Mouse (Mus musculus): ENCODE results near the gene Ttc30a1. TPM values are rescaled to one million over a fixed set of nuclear protein-coding genes. Genes with fewer than 3 reads are reported as not detected.
"Not testable (repeated sequence)": the region's sequence is repeated elsewhere in the genome, so short reads cannot be mapped to it uniquely, and the experiment has no call there.

Gene Ttc30a1
- polyA plus RNA-seq, 1 experiment from 2014 or later = 9.3 TPM

- no peak overlapping the region for H3K27ac ChIP-seq
- H3K36me3 ChIP-seq = no peaks in the 10 kb centered on the region
- no peak overlapping the region for H3K9ac ChIP-seq
- 59% methylated on average over 14 of the region's 14 CpGs for WGBS
- H3K4me1 ChIP-seq = peaks cover 43% of the 10 kb centered on the region
- no peak overlapping the region for H3K4me3 ChIP-seq
- no peak for ATAC-seq (ENCODE audit: low FRiP score, low read depth)
- H3K9me3 ChIP-seq = no peaks in the 10 kb centered on the region
- peaks cover 16% of the 10 kb centered on the region for H3K27me3 ChIP-seq
- no peak overlapping the region for H3K4me2 ChIP-seq (replicated peaks)
These were observed 26.1 kb downstream of the Ttc30a1 start for GRCm38 (mm10) chr2:75955709-75956108.

- no peak for ATAC-seq (ENCODE audit: low FRiP score, low read depth)
- no peak overlapping the region for H3K27ac ChIP-seq
- no peak overlapping the region for H3K9ac ChIP-seq
- no peaks in the 10 kb centered on the region for H3K36me3 ChIP-seq
- peaks cover 16% of the 10 kb centered on the region for H3K27me3 ChIP-seq
- H3K4me1 ChIP-seq = peaks cover 23% of the 10 kb centered on the region
- no peaks in the 10 kb centered on the region for H3K9me3 ChIP-seq
- H3K4me3 ChIP-seq = no peak overlapping the region
- no peak overlapping the region for H3K4me2 ChIP-seq (replicated peaks)
- WGBS = 92% methylated on average over 5 of the region's 5 CpGs
These were observed 28.4 kb downstream of the Ttc30a1 start for GRCm38 (mm10) chr2:75953320-75953719.

- ATAC-seq (ENCODE audit: low FRiP score, low read depth) = no peak
- Histone ChIP-seq H3K9me3 (no peaks in the 10 kb centered on the region), H3K4me1 (peaks cover 10% of the 10 kb centered on the region), H3K4me2 (replicated peaks) (no peak overlapping the region), H3K9ac (no peak overlapping the region), H3K4me3 (no peak overlapping the region), H3K27me3 (peaks cover 16% of the 10 kb centered on the region), H3K36me3 (no peaks in the 10 kb centered on the region), H3K27ac (no peak overlapping the region)
- WGBS = 28% methylated on average over 8 of the region's 8 CpGs
These were observed 31.1 kb downstream of the Ttc30a1 start for GRCm38 (mm10) chr2:75950685-75951084.

GRCm38 (mm10) chr2:75938117-75939063, 43.4 kb downstream of the Ttc30a1 start, which contains the start of gene Ttc30b:
Ttc30b (minus strand) TSS chr2:75938585.
- Histone ChIP-seq H3K9me3 (no peaks in the 10 kb centered on the region), H3K4me2 (replicated peaks) (peak within 1 kb of the TSS; percentile 67), H3K27me3 (no peaks in the 10 kb centered on the region), H3K27ac (peak within 1 kb of the TSS; percentile 89), H3K9ac (peak within 1 kb of the TSS; percentile 62), H3K36me3 (no peaks in the 10 kb centered on the region), H3K4me1 (peaks cover 38% of the 10 kb centered on the region), H3K4me3 (peak within 1 kb of the TSS; percentile 51)
- peak; percentile 87 for ATAC-seq (ENCODE audit: low FRiP score, low read depth)
- WGBS = 3% methylated on average over 42 of the region's 42 CpGs

GRCm38 (mm10) chr2:75937520-75938116, 44.1 kb downstream of the Ttc30a1 start:
- not testable (repeated sequence) for H3K9me3 ChIP-seq, H3K36me3 ChIP-seq, H3K27me3 ChIP-seq
- Histone ChIP-seq H3K27ac (peak overlapping the region; percentile 89; the same call in 1 of the 2 replicates), H3K4me2 (replicated peaks) (peak overlapping the region; percentile 67), H3K9ac (peak overlapping the region; percentile 62), H3K4me1 (peaks cover 38% of the 10 kb centered on the region), H3K4me3 (peak overlapping the region; percentile 51)
- whole genome bisulfite sequencing = 65% methylated on average over 15 of the region's 17 CpGs
- ATAC-seq (ENCODE audit: low FRiP score, low read depth) = peak; percentile 45

- H3K4me1 ChIP-seq = peaks cover 37% of the 10 kb centered on the region
- H3K36me3 ChIP-seq; ATAC-seq (ENCODE audit: low FRiP score, low read depth); H3K9me3 ChIP-seq; H3K4me3 ChIP-seq; H3K9ac ChIP-seq; H3K27me3 ChIP-seq; H3K27ac ChIP-seq; H3K4me2 ChIP-seq (replicated peaks): not testable (repeated sequence)
- 89% methylated on average over 2 of the region's 2 CpGs for WGBS
These were observed 45.1 kb downstream of the Ttc30a1 start for GRCm38 (mm10) chr2:75936685-75937084.

- Histone ChIP-seq H3K9ac (no peak overlapping the region), H3K36me3 (peaks cover 9% of the 10 kb centered on the region), H3K27ac (peak overlapping the region; percentile 66; the same call in 1 of the 2 replicates), H3K4me3 (no peak overlapping the region), H3K9me3 (no peaks in the 10 kb centered on the region), H3K27me3 (no peaks in the 10 kb centered on the region), H3K4me1 (peaks cover 33% of the 10 kb centered on the region), H3K4me2 (replicated peaks) (no peak overlapping the region)
- peak; percentile 21 for ATAC-seq (ENCODE audit: low FRiP score, low read depth)
- whole genome bisulfite sequencing = 24% methylated on average over 7 of the region's 7 CpGs
These were observed 48.2 kb downstream of the Ttc30a1 start for GRCm38 (mm10) chr2:75933541-75933940.

- 87% methylated on average over 2 of the region's 2 CpGs for WGBS
- H3K36me3 ChIP-seq = peaks cover 23% of the 10 kb centered on the region
- no peak for ATAC-seq (ENCODE audit: low FRiP score, low read depth)
These were observed 50.8 kb downstream of the Ttc30a1 start for GRCm38 (mm10) chr2:75930941-75931340.

GRCm38 (mm10) chr2:75929786-75930444, 51.9 kb downstream of the Ttc30a1 start:
- H3K4me3 ChIP-seq = no peak overlapping the region
- peaks cover 28% of the 10 kb centered on the region for H3K4me1 ChIP-seq
- H3K9me3 ChIP-seq = no peaks in the 10 kb centered on the region
- ATAC-seq (ENCODE audit: low FRiP score, low read depth) = no peak
- WGBS = 82% methylated on average over 6 of the region's 6 CpGs
- peaks cover 27% of the 10 kb centered on the region for H3K36me3 ChIP-seq
- no peak overlapping the region for H3K27ac ChIP-seq
- no peak overlapping the region for H3K9ac ChIP-seq
- H3K4me2 ChIP-seq (replicated peaks) = no peak overlapping the region
- no peaks in the 10 kb centered on the region for H3K27me3 ChIP-seq

More at GRCm38 (mm10) chr2:75930941-75931340, 50.8 kb downstream of the Ttc30a1 start:
- H3K4me2 ChIP-seq (replicated peaks) = no peak overlapping the region
- H3K9me3 ChIP-seq = no peaks in the 10 kb centered on the region
- no peaks in the 10 kb centered on the region for H3K27me3 ChIP-seq
- no peak overlapping the region for H3K9ac ChIP-seq
- no peak overlapping the region for H3K4me3 ChIP-seq
- H3K4me1 ChIP-seq = peaks cover 30% of the 10 kb centered on the region
- H3K27ac ChIP-seq = no peak overlapping the region

GRCm38 (mm10) chr2:75929141-75929540, 52.6 kb downstream of the Ttc30a1 start:
- 95% methylated on average over 2 of the region's 2 CpGs for WGBS

More at GRCm38 (mm10) chr2:75929141-75929540, 52.6 kb downstream of the Ttc30a1 start:
- Histone ChIP-seq H3K4me3 (no peak overlapping the region), H3K27me3 (no peaks in the 10 kb centered on the region), H3K27ac (no peak overlapping the region), H3K9ac (no peak overlapping the region), H3K4me1 (peaks cover 22% of the 10 kb centered on the region), H3K4me2 (replicated peaks) (no peak overlapping the region), H3K36me3 (peaks cover 27% of the 10 kb centered on the region), H3K9me3 (no peaks in the 10 kb centered on the region)
- ATAC-seq (ENCODE audit: low FRiP score, low read depth) = no peak

Measured in limb, embryonic 13.5 days (tissue).